Mouse (Mus musculus) small intestine, adult 2 months (tissue): ENCODE data around the gene Atp12a. TPM values are rescaled to one million over a fixed set of nuclear protein-coding genes. Genes with fewer than 3 reads are reported as not detected.

Experiments
- H3K27ac ChIP-seq: fragments of 200-500 bp; 2 replicates; pipeline ENCODE4 v1.5.1; 2012; ENCODE audit warnings: low read depth, low read length, control low read depth, inconsistent platforms; ENCODE audit not compliant: insufficient read depth
- H3K27me3 ChIP-seq: fragments of 200-500 bp; 2 replicates; pipeline ENCODE4 v1.6.1; 2012; ENCODE audit warnings: mild to moderate bottlenecking, moderate library complexity, low read length, inconsistent platforms; ENCODE audit not compliant: control insufficient read depth, insufficient read depth
- H3K36me3 ChIP-seq: fragments of 200-500 bp; 2 replicates; pipeline ENCODE4 v1.6.1; 2012; ENCODE audit warnings: mild to moderate bottlenecking, low read length, control low read depth, inconsistent platforms; ENCODE audit not compliant: control insufficient read depth, insufficient read depth
- H3K4me1 ChIP-seq: fragments of 200-500 bp; 2 replicates; pipeline ENCODE4 v1.6.1; 2012; ENCODE audit warnings: low read length, inconsistent platforms, mixed read lengths; ENCODE audit not compliant: control insufficient read depth, insufficient read depth, insufficient read length
- H3K4me3 ChIP-seq: fragments of 200-500 bp; 2 replicates; pipeline ENCODE4 v1.5.1; 2012; ENCODE audit warnings: low read depth, mild to moderate bottlenecking, control low read depth, inconsistent platforms, low read length, moderate library complexity
- CTCF ChIP-seq: fragments of 200-500 bp; IDR thresholded peaks from 2 replicates; pipeline ENCODE4 v1.5.1; 2012; ENCODE audit warnings: low read depth, mild to moderate bottlenecking, control low read depth, inconsistent platforms, low read length, moderate library complexity, mixed read lengths; ENCODE audit not compliant: insufficient replicate concordance, insufficient read length; ENCODE audit errors: extremely low read depth
- POLR2A ChIP-seq: fragments of 200-500 bp; IDR thresholded peaks from 2 replicates; pipeline ENCODE4 v1.6.1; 2012; ENCODE audit warnings: low read depth, mild to moderate bottlenecking, control low read depth, inconsistent platforms, low read length, moderate library complexity
- WGBS: fragments of 180-500 bp; shearing (Covaris S2); methylation state at CpG from one replicate; pipeline ENCODE4 v1.1.7; 2018; 5-methylcytosine and 5-hydroxymethylcytosine counted together
- polyA plus RNA-seq: library from polyadenylated mRNA; depleted of rRNA; stranded (reverse); fragments of >200 nt; gene quantifications from 2 replicates; pipeline ENCODE4 v1.2.3, GENCODE M21; 2012

Atp12a gene
- polyA plus RNA-seq, 1 experiment = not detected

DNA sequence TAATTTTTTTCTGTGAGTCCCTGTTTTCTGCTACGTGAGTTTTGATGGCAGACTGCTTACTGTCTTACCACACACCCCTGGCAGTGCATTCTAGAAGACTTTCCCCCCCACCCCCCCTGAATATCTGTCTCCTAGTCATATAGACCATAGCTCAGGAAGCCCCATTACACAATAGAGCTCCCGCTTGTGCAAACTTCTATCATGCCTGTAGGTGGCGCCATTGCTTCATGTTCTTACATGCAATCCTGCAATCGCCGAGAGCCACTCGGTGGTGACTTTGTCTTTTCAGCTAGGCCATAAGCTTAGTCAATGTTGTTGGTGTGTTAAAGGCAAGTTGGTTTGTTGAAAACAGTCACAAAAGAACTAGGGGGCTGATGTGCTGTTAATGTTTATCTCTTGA is 10.9 kb downstream of the Atp12a start:
- Histone ChIP-seq H3K27ac (no peak overlapping the region), H3K27me3 (no peaks in the 10 kb centered on the region; the same call in 1 of the 2 replicates), H3K4me3 (no peak overlapping the region), H3K36me3 (no peaks in the 10 kb centered on the region), H3K4me1 (no peaks in the 10 kb centered on the region)
- 1% methylated on average over 6 of the region's 6 CpGs for WGBS
- TF ChIP-seq CTCF (peak; percentile 71; the same call in 1 of the 2 replicates), POLR2A (no peak)

DNA sequence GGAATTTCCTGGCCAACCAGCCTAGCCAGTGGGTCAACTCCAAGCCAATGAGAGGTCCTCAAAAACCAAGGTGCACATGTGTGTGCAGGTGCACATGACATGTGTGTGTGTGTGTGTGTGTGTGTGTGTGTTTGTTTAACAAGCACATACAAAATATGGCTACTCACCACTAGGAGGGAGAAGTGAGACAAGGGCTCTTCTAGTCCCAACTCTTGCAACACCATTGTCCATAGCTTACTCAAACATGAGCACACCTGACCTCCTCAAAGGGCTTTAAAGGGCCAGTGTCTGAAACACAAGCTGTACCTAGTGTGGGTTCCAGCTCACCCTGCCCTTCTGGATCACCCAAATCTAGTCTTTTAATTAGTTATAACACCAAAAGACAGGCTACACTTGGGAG is 12.9 kb downstream of the Atp12a start:
- Histone ChIP-seq H3K36me3 (no peaks in the 10 kb centered on the region), H3K27ac (no peak overlapping the region), H3K27me3 (no peaks in the 10 kb centered on the region; the same call in 1 of the 2 replicates), H3K4me3 (no peak overlapping the region), H3K4me1 (no peaks in the 10 kb centered on the region)
- TF ChIP-seq POLR2A = no peak
- no peak for TF ChIP-seq CTCF

DNA sequence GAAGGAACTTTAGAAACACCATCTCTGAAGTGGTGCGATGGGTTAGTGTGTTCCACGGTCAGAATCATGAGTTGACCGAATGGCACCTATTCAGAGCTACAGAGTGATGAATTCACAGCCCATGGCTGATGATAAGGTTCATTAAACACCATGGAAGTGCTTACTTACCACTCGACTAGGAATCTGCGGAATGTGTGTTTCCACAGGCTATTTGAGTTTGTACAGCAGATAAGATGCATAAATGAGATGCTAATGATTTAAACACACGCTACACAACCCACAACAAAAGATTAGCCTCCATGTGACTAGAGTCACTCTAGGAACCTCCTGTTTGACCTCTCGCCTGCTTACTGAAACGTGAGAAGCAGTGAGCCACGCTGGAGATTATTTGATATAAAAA is 14.5 kb downstream of the Atp12a start:
- 50% methylated on average over 9 of the region's 9 CpGs for WGBS
- no peaks in the 10 kb centered on the region; the same call in 1 of the 2 replicates for H3K27me3 ChIP-seq
- no peaks in the 10 kb centered on the region for H3K36me3 ChIP-seq
- H3K4me1 ChIP-seq = no peaks in the 10 kb centered on the region
- H3K4me3 ChIP-seq = no peak overlapping the region
- no peak overlapping the region for H3K27ac ChIP-seq
- TF ChIP-seq POLR2A (no peak), CTCF (no peak)

DNA sequence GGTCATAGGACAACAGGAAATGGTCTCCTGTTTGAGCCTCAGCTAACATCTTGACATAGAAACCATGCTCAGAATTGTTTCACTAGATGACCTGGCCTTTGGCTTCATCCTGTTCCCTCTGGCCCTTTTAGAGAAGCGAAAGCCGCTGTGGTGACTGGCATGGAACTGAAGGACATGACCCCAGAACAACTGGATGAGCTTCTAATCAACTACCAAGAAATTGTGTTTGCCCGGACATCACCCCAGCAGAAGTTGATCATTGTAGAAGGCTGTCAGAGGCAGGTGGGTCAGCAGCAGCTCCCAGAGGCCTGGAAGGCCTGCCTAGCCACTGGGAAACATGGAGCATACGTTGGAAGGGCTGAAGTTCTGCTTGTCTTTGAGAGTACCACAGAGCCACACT is 17.5 kb downstream of the Atp12a start:
- TF ChIP-seq POLR2A (no peak), CTCF (no peak)
- no peak overlapping the region for H3K4me3 ChIP-seq
- no peaks in the 10 kb centered on the region for H3K36me3 ChIP-seq
- no peaks in the 10 kb centered on the region for H3K27me3 ChIP-seq
- WGBS = 77% methylated on average over 4 of the region's 4 CpGs
- H3K27ac ChIP-seq = no peak overlapping the region
- H3K4me1 ChIP-seq = no peaks in the 10 kb centered on the region

DNA sequence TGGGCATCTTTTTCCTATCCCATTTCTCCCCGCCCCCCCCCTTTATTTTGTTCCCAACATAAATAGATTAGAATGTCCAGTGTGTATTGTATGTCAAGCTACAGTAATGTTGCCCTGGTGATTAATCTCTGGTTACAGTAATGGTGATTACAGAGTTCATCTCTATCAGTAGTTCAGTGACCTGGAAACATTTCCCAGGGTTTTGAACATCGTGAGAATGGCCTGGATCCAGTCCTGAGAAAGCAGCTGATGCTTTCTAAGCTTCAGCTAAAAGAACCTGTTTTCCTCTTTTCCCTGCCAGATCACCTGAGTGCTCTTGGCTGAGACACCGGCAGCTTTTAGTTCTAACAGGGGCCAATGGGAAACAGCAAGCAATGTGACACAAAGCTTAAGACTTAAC is 25.4 kb downstream of the Atp12a start:
- 0 out of 2 replicates have a peak, but pooled peaks cover 2% of the 10 kb centered on the region for H3K4me1 ChIP-seq
- TF ChIP-seq POLR2A (no peak), CTCF (no peak)
- H3K27me3 ChIP-seq = no peaks in the 10 kb centered on the region
- no peak overlapping the region for H3K27ac ChIP-seq
- 59% methylated on average over 3 of the region's 3 CpGs for WGBS
- no peak overlapping the region for H3K4me3 ChIP-seq
- no peaks in the 10 kb centered on the region for H3K36me3 ChIP-seq

DNA sequence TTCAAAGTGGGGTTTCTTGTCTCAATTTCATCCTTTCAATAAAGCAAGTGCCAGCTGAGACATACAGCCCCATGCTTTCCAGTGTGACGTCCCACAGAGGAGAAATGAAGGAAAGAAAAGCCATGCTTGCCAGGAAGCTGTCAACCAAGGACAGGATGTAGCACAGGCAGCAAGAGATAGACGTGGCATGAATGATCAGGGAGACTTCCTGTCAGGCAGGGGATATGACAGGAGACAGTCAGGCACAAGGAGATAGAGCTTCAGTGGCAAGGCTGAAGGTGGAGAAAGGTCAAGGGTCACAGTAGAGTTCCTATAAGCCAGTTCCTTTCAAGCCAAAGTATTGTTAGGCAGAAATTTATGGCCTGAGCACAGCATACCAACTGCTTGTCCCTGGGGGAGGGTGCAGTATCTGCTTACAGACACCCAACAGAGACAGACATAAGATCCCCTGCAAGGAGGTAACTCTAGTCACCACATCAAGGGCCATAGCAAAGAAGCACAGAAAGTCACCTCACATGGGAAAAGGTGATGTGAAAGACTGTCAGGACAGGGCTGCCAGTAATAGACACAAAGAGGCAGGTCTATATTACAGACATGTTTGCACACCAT is 28.9 kb downstream of the Atp12a start:
- no peaks in the 10 kb centered on the region for H3K36me3 ChIP-seq
- WGBS = 27% methylated on average over 2 of the region's 2 CpGs
- no peak overlapping the region for H3K4me3 ChIP-seq
- H3K27ac ChIP-seq = no peak overlapping the region
- H3K27me3 ChIP-seq = no peaks in the 10 kb centered on the region
- no peak for TF ChIP-seq CTCF
- no peak for TF ChIP-seq POLR2A
- H3K4me1 ChIP-seq = 0 out of 2 replicates have a peak, but pooled peaks cover 2% of the 10 kb centered on the region

DNA sequence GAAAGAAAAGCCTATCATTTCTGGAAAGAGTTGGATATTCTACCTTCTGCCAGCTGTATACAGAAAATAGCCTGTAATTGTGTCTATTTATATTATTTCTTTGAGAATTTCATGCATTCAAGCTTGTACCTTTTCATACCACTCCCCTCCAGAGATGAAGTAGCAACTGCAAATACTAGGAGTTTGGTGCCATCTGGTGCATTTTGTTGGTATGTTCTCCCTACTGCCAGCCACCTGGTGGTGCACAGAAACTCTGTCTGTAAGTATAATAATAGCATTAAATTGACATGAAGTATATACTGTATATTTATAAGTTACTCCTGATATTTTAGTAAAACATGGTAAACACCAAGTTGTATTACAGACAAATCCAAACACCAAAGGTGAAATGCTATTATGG is 33.1 kb downstream of the Atp12a start:
- Histone ChIP-seq H3K36me3 (no peaks in the 10 kb centered on the region), H3K4me3 (no peak overlapping the region), H3K4me1 (0 out of 2 replicates have a peak, but pooled peaks cover 2% of the 10 kb centered on the region), H3K27ac (no peak overlapping the region), H3K27me3 (no peaks in the 10 kb centered on the region)
- TF ChIP-seq POLR2A (no peak), CTCF (no peak)
